Mouse (Mus musculus): ENCODE results near the gene Cntn4. TPM values are rescaled to one million over a fixed set of nuclear protein-coding genes. Genes with fewer than 3 reads are reported as not detected.

Gene Cntn4
- polyA plus RNA-seq, 1 experiment = 23.9 TPM

- no peak for DNase-seq (ENCODE audit: extremely low spot score in 1 of 2, low spot score in 1 of 2)
Observed at GRCm38 (mm10) chr6:106078071-106078603, 400.7 kb downstream of the Cntn4 start.

DNA sequence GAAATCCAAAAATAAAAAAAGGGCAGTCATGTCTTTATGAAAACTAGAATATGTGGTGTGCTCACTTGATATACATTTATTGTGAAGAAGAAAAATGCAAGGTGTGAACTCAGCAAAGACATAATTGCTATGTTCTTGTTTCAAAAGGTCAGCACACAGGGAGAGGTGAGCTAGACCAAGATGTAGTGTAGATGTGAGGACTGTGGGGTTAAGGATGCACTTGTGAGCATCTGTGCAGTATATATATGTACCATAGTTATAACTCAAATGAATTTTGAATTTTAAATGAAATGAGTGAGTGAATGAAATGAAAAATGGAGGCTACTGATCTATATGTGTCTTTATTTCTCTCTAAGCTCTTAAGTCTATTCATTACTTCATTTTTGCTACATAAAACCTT, 401.2 kb downstream of the Cntn4 start:
- no peak for DNase-seq (ENCODE audit: extremely low spot score in 1 of 2, low spot score in 1 of 2)

- no peak for DNase-seq (ENCODE audit: extremely low spot score in 1 of 2, low spot score in 1 of 2)
Observed at GRCm38 (mm10) chr6:106097856-106098255, 420.4 kb downstream of the Cntn4 start.

DNA sequence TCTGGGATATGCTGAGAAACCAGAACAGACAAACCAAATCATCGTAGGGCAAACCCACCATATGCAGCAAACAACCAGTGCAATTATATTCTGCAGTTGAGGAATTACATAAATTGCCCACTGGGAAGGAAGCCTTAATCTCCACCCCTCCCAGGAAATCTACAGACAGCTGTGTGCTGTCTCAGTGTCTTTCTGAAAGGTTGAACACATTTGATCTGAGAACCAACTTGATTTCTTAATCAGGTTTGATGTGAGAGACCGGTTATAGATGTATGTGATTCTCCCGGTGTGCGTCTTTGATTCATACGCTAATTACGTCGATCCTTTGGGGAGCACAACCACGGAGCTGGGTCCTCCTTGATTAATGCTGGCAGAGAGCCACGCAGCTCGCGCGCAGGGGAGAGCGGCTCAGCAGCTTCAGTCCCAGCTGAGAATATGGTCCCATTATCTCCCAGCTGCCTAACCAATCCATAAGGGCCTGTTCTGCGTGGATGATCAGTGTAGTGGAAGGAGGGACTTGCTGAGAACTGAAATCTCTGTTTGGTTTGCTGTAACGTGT, 441.1 kb downstream of the Cntn4 start:
- DNase-seq (ENCODE audit: extremely low spot score in 1 of 2, low spot score in 1 of 2) = peak; percentile 45 to 68

- DNase-seq (ENCODE audit: extremely low spot score in 1 of 2, low spot score in 1 of 2) = no peak
Observed at GRCm38 (mm10) chr6:106153530-106153929, 476.1 kb downstream of the Cntn4 start.

DNA sequence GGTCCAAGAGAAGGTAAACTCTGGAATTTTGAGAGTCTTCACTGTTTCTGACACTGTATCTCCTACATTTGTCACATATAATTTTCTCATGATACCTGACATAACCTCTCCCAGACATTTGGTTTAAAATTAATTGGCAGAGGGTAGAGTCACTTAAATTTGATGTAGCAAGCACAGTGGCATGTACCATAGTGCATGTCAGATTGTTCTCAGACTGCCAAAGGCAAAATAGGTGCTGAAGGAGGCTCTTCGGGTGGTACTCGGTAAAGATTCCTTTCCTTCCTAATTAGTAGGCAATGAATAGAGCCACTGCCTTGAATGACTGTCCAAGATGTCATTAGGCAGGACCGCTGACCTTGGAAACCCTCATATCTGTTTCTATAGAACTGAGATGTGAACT, 477.9 kb downstream of the Cntn4 start:
- DNase-seq (ENCODE audit: extremely low spot score in 1 of 2, low spot score in 1 of 2) = no peak

DNA sequence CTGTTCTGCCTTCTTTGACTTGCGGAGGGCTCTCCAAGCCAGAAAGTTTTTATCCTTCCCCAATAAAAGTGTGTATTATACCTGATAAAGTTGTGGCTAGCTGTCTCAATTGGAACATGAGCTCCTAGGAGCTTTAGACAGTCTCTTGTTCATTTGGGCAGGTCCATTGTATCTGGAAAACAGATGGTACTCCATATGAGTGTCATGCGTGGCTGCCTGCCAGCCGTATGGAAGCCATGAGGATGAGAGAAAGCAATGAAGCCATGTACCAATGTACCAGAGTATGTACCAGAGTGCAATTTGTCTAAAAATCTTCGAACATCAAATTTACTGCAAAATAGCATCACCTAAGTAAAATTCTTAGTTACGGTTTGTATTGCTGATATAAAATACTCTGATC, 500.1 kb downstream of the Cntn4 start:
- DNase-seq (ENCODE audit: extremely low spot score in 1 of 2, low spot score in 1 of 2) = peak in 1 of 2 experiments; percentile 48

- DNase-seq (ENCODE audit: extremely low spot score in 1 of 2, low spot score in 1 of 2) = no peak
Observed at GRCm38 (mm10) chr6:106181596-106181995, 504.1 kb downstream of the Cntn4 start.

GRCm38 (mm10) chr6:106200974-106201373, 523.5 kb downstream of the Cntn4 start:
- DNase-seq (ENCODE audit: extremely low spot score in 1 of 2, low spot score in 1 of 2) = no peak

DNA sequence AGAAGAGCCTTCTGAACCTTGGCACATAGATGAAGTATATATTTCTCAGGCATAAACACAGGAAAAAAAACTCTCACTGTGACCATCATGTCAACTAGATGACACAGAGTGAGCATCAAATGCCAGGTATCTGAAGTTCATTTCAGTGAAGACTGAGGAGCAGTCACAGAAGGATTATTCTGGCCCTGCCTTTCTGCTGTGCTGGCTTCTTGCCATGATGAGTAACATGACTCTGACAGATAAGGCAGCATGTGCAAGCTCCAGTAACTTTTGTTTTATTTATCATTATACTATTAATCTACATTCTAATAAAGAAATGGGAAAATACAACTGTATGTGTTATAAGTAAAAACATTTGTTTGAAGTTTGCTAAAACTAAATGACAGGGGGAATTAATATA, 529.9 kb downstream of the Cntn4 start:
- DNase-seq (ENCODE audit: extremely low spot score in 1 of 2, low spot score in 1 of 2) = no peak

DNA sequence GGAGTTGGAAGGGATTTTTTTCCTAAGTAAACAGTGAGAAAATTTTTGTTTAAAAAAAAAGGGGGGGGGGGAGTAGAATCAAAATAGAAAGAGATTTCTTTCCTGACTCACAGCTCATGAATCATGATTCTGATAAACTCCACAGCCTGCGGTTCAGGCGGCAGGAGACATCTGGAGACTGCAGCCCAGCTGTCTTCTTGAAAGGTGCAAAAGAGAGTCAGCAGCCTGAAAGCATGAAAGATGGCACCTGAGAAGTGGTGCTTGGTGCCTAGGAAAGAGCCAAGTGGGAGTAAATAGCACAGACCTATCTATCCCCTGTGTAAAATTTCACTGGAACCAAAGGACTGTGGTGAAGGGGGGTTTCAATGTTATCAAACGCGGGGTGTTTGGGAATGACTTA, 535.6 kb downstream of the Cntn4 start:
- peak; percentile 39 to 72 for DNase-seq (ENCODE audit: extremely low spot score in 1 of 2, low spot score in 1 of 2)

DNA sequence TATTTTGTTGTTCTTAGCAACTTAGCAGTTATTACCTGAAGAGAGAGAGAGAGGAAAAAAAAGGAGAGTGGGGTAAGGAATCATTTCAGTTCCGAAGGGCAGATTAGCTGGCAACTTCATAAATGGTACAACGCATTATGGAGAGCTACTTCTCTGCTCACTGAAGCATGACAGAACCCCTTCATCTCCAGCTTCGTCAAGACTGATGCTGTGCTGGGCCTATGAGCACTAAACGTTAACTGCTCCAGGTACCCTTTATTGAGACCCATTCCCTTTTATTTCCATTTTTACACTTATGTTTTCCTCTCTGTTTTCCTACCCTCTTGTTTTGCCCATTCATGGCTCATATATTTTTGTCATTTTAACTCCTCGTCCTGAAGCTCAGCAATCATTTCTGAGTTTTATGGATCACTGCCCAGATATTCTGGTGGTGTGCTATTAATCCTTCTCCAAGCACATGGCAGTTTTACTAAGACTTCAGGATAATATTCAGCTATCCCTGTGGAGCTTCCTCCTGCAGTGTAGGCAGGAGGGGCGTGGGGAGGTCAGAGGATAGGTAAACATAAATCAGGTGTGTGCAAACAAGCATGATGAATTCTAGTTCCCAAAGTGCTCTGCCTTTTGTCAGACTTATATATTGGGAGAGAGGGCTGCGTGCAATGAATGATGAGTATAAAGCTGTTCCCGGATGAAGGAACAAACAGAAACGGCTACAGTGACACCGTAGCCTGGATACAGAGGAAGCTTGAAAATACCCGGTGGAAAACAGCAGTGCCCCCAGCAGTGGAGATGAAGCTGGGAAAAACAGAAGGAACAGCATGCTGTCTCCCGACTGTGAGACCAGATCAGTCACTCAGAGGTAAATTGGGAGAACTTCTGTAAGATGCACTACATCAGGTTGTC, 559.8 kb downstream of the Cntn4 start:
- no peak for DNase-seq (ENCODE audit: extremely low spot score in 1 of 2, low spot score in 1 of 2)

GRCm38 (mm10) chr6:106241553-106241952, 564.1 kb downstream of the Cntn4 start:
- no peak for DNase-seq (ENCODE audit: extremely low spot score in 1 of 2, low spot score in 1 of 2)

DNA sequence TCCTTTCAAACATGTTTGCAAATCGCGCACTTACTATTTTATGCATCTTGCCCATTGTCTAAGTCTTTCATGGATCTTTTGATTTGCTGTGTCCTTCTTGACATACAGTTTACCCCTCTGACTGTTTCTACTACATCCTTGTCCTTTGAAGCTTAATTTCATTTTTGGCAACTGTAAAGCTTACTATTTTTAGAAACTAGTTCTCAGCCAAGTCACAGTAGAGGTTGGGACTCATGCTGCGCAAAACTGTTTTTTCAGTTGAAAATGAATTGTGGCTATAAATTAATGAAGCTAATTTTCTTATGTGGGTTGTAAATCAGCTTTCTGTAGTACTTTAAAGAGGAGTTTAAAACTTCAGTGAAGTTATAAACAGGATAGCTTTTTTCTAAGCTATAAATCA, 585.9 kb downstream of the Cntn4 start:
- no peak for DNase-seq (ENCODE audit: extremely low spot score in 1 of 2, low spot score in 1 of 2)

DNA sequence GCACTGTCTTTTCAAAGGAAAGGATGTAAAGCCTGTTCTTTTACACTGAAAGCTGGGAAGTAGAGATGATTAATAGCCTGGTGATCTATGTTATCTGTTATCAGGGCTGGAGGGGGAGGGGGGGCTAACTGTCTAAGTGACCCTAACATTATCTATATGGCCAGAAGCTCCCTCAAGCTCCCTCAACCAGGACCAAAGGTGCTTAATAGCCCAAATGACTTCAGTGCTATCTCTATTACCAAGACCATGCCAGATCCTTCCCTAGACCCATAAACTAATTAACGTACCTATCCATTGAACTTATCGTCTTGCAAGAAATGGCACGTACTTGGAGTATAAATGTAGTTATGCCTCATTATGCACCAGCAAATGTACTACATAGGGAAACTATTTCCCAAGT, 588.0 kb downstream of the Cntn4 start:
- no peak for DNase-seq (ENCODE audit: extremely low spot score in 1 of 2, low spot score in 1 of 2)

- peak in 1 of 2 experiments; percentile 17 for DNase-seq (ENCODE audit: extremely low spot score in 1 of 2, low spot score in 1 of 2)
Observed at GRCm38 (mm10) chr6:106266304-106266703, 588.8 kb downstream of the Cntn4 start.

- no peak for DNase-seq (ENCODE audit: extremely low spot score in 1 of 2, low spot score in 1 of 2)
Observed at GRCm38 (mm10) chr6:106268723-106269122, 591.3 kb downstream of the Cntn4 start.

DNA sequence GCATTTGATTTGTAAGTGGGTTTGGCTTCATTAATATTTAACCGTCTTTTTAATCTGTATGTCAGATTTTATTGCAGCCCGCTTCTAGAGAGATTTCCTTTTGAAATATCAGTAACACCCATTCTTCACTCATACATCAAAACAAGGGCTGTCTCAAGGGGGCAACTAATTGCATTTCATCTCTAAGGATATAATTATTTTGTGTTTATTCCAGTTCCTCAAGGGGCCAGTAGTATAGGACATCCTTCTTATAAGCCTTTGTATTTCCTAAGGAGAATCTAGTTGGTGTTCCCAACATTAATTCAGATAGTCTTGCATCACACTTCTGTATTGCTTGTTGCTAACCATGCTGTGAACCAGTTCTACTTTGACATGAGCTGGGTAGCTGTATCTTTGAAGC, 599.7 kb downstream of the Cntn4 start:
- DNase-seq (ENCODE audit: extremely low spot score in 1 of 2, low spot score in 1 of 2) = no peak

- DNase-seq (ENCODE audit: extremely low spot score in 1 of 2, low spot score in 1 of 2) = peak; percentile 8 to 52
Observed at GRCm38 (mm10) chr6:106281621-106282020, 604.2 kb downstream of the Cntn4 start.

DNA sequence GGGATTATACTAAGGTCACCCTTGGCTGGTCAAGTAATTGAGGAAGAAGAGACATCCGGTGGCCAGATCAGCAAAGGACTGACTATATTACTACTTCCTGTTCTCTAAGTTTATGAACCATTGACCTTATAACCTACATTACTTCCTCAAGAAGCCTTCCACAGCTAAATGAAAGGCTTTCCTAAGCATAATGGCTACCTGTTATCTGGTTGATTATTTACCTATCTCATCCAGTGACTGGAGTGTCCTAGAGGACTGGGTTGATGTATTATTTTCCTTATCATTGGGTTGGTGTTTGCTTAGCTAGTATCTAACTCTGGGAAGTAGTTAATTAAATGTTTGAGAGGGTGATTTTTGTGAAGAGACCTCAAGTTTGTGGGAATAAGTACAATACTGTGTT, 606.4 kb downstream of the Cntn4 start:
- DNase-seq (ENCODE audit: extremely low spot score in 1 of 2, low spot score in 1 of 2) = no peak

DNA sequence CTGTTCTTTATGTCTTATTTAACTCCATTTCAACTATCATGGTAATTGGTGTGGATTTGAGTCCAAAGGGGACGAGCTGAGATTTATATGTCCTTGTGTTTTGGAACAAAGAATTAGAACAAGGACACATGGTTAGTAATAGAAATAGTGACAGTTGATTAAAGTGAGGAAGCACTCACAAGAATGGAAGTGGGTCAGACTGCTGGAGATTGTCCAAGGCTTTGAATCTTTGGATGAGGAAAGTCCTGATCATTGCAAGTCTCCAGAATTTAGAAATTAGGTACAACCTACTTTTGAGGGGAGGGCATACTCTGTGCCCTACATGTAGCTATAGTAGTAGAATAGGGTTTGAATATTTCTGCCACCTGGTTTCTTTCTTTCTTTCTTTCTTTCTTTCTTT, 622.0 kb downstream of the Cntn4 start:
- DNase-seq (ENCODE audit: extremely low spot score in 1 of 2, low spot score in 1 of 2) = no peak

GRCm38 (mm10) chr6:106300179-106300578, 622.7 kb downstream of the Cntn4 start:
- no peak for DNase-seq (ENCODE audit: extremely low spot score in 1 of 2, low spot score in 1 of 2)
